Mouse (Mus musculus) embryonic facial prominence, embryonic 15.5 days (tissue): ENCODE results near the gene Zfp811. TPM values are rescaled to one million over a fixed set of nuclear protein-coding genes. Genes with fewer than 3 reads are reported as not detected.

Experiments
- ATAC-seq: fragments of 200-750 bp; cut with Nextera tagmentation; 2 replicates; pipeline ENCODE4 v1.8.0; 2017; ENCODE audit warnings: low read depth, moderate TSS enrichment; ENCODE audit not compliant: insufficient number of reproducible peaks, low FRiP score, low TSS enrichment
- H3K27ac ChIP-seq: fragments of 300-500 bp; sonication (generic); replicated peaks from 2 replicates; pipeline ENCODE4 v1.5.1; 2015; ENCODE audit warnings: mild to moderate bottlenecking, inconsistent platforms
- H3K27me3 ChIP-seq: fragments of 300-500 bp; sonication (generic); 2 replicates; pipeline ENCODE4 v1.6.1; 2015; ENCODE audit warnings: inconsistent platforms
- H3K36me3 ChIP-seq: fragments of 300-500 bp; sonication (generic); 2 replicates; pipeline ENCODE4 v1.6.1; 2015; ENCODE audit warnings: mild to moderate bottlenecking, inconsistent platforms
- H3K4me1 ChIP-seq: fragments of 300-500 bp; sonication (generic); 2 replicates; pipeline ENCODE4 v1.6.1; 2015; ENCODE audit warnings: inconsistent platforms
- H3K4me2 ChIP-seq: fragments of 300-500 bp; sonication (generic); replicated peaks from 2 replicates; pipeline ENCODE4 v1.6.1; 2015; ENCODE audit warnings: mild to moderate bottlenecking, inconsistent platforms
- H3K4me3 ChIP-seq: fragments of 300-500 bp; sonication (generic); replicated peaks from 2 replicates; pipeline ENCODE4 v1.5.1; 2015; ENCODE audit warnings: mild to moderate bottlenecking, inconsistent platforms
- H3K9ac ChIP-seq: fragments of 300-500 bp; sonication (generic); 2 replicates; pipeline ENCODE4 v1.6.1; 2015; ENCODE audit warnings: inconsistent platforms
- H3K9me3 ChIP-seq: fragments of 300-500 bp; sonication (generic); replicated peaks from 2 replicates; pipeline ENCODE4 v1.6.1; 2016; ENCODE audit warnings: inconsistent platforms
- WGBS: fragments of 180-500 bp; shearing (Covaris S2); methylation state at CpG from one replicate; pipeline ENCODE4 v1.1.7; 2015; 5-methylcytosine and 5-hydroxymethylcytosine counted together
- polyA plus RNA-seq: library from polyadenylated mRNA; unstranded; fragments of >200 nt; fragmentation: Nextera tagmentation; extraction: Ambion mirVana; gene quantifications from 2 replicates; pipeline ENCODE4 v1.2.1, GENCODE M21; 2015

The Zfp811 gene
- polyA plus RNA-seq, 1 experiment from 2014 or later: 3.8 TPM

DNA sequence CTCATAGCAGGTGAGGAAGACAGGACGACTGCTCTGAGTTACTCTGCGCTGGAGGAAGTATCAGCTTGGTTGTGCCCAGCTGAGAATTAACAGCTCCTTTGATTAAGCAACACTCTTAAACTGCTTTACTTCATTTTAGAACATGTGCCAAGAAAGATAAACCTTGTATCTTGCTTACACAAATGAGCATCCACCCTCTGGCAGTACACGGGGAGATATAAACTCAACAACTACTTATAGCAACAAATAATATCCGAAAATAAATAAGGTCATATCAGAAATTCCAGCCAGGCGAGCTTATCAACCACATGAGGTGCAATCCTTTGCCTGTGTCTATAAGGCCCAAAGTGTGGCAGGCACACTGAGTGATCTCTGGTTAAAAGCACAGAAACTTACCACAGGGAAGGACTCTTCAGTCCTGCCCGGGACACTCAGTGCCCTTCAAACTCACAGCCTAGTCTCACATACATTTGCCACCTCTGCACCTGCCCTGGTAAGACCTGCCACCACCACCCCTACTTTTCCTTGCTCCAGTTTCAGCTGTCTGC is 56.8 kb downstream of the Zfp811 start:
- no peak overlapping the region for H3K4me3 ChIP-seq
- no peak overlapping the region for H3K4me2 ChIP-seq
- H3K9me3 ChIP-seq: no peaks in the 10 kb centered on the region
- no peak overlapping the region for H3K9ac ChIP-seq
- H3K36me3 ChIP-seq: no peaks in the 10 kb centered on the region
- H3K27me3 ChIP-seq: no peaks in the 10 kb centered on the region
- H3K27ac ChIP-seq: no peak overlapping the region
- H3K4me1 ChIP-seq: no peaks in the 10 kb centered on the region
- WGBS: 75% methylated on average over 6 of the region's 6 CpGs
- no peak for ATAC-seq

GRCm38 (mm10) chr17:32750611-32751010 is 59.1 kb downstream of the Zfp811 start:
- H3K27ac ChIP-seq: no peak overlapping the region
- no peaks in the 10 kb centered on the region for H3K4me1 ChIP-seq
- no peak overlapping the region for H3K9ac ChIP-seq
- no peak for ATAC-seq
- no peak overlapping the region for H3K4me2 ChIP-seq
- no peaks in the 10 kb centered on the region for H3K9me3 ChIP-seq
- 42% methylated on average over 5 of the region's 5 CpGs for WGBS
- no peak overlapping the region for H3K4me3 ChIP-seq
- no peaks in the 10 kb centered on the region for H3K36me3 ChIP-seq
- no peaks in the 10 kb centered on the region for H3K27me3 ChIP-seq

Other genes starting within 250 kb of the Zfp811 start
- gene Cyp4f37, start 188.6 kb downstream of the Zfp811 start, polyA plus RNA-seq: not detected in 2 replicates
- 0.12 TPM in 2 replicates for gene Cyp4f40, start 151.0 kb downstream of the Zfp811 start, polyA plus RNA-seq
- 0.56 and 0.72 TPM in 2 replicates for gene Cyp4f15, start 124.3 kb downstream of the Zfp811 start, polyA plus RNA-seq
- gene Zfp871, start 21.6 kb downstream of the Zfp811 start, polyA plus RNA-seq: 27.0 and 30.8 TPM in 2 replicates
- 15.4 and 16.5 TPM in 2 replicates for gene Zfp799, start 20.3 kb upstream of the Zfp811 start, polyA plus RNA-seq
- gene Zfp870, start 81.7 kb upstream of the Zfp811 start, polyA plus RNA-seq: 5.6 and 6.9 TPM in 2 replicates
- gene Cyp4f14, start 107.4 kb upstream of the Zfp811 start, polyA plus RNA-seq: not detected in 2 replicates
- gene Cyp4f13, start 137.5 kb upstream of the Zfp811 start, polyA plus RNA-seq: 15.9 and 17.7 TPM in 2 replicates
- 10.5 and 11.2 TPM in 2 replicates for gene Zfp472, start 155.9 kb upstream of the Zfp811 start, polyA plus RNA-seq
- gene Zfp952, start 183.2 kb upstream of the Zfp811 start, polyA plus RNA-seq: 11.7 and 13.7 TPM in 2 replicates
- 13.7 and 13.9 TPM in 2 replicates for gene Zfp763, start 223.5 kb upstream of the Zfp811 start, polyA plus RNA-seq